Mouse (Mus musculus): ENCODE data around the gene Fam168b.

Fam168b gene

GRCm38 (mm10) chr1:34842887-34843618 lies at the start of gene Fam168b:
Gene Fam168b (minus strand): TSS chr1:34843065.
- DNase-seq, result peak; percentile 89

DNA sequence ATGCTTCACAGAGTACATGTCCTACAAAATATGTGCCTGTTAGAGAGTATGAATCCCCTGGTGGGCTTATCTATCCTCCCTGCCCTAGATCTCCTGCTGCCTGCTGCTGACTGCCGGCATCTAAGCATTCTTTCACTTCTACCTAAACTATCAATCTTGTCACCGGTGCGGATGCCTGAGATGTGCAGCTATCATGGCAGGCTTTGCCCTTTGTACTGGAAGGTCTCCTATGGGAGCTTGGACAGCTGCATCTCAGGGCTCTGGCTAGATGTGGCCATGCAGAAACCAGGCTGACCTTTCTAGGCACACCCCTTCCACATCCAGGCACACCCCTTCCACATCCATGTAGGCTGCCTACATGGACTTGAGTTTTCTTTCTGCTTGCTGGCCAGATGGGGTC lies 49.6 kb upstream of the Fam168b start:
- no peak for DNase-seq

DNA sequence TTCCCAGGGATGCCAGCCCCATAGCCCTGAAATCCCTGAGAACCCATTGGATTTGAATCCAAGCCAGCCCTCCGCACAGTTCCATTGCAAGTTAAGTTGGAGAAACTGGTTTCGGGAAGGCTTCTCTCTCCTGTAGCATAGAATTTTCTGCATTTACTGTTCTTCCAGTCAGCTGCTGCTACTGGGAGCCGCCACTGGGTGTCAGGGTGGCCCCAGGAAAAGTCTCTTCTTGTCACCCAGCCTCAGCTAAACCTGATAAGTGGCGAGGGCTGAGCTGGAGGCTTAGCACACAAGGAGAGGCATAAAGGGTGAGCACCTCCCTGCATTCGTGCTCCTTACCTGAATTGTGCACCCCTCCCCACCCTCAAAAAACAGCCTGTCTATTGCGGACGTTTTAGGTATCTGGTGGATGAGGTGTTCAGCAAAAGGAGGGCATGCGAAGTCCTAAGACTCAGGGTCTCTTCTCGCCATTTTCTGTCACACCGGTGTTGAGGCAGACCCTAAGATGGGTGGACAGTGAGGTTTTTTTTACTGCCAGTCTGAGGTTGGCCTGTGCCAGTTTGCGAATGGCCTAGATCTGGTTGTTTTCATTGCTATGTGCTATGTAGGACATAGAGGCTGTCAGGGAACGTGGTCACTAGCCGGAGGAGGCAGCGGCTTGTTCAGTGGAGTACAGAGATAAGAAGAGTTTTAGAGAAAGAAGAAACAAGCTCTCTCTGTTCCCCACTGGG lies 48.9 kb upstream of the Fam168b start:
- DNase-seq, result peak; percentile 66

GRCm38 (mm10) chr1:34883776-34884175 lies 40.9 kb upstream of the Fam168b start:
- DNase-seq, result no peak

DNA sequence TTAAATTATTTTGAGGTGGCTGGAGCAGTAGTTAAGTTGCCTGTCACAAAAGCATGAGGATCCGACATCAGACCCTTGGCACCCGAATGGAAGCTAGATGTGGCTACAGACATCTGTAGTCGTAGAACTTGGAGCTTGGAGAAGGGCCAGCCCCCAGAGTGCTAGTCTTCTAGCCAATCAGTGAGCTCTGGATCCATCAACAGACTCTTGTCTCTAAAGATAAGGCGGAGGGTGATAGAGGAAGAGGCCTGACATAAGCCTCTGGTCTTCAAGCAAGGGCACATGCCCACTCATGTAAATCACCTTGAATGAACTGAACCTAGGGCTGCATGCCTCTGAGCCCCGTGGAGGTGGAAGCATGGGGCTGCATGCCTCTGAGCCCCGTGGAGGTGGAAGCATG lies 36.7 kb upstream of the Fam168b start:
- no peak for DNase-seq

DNA sequence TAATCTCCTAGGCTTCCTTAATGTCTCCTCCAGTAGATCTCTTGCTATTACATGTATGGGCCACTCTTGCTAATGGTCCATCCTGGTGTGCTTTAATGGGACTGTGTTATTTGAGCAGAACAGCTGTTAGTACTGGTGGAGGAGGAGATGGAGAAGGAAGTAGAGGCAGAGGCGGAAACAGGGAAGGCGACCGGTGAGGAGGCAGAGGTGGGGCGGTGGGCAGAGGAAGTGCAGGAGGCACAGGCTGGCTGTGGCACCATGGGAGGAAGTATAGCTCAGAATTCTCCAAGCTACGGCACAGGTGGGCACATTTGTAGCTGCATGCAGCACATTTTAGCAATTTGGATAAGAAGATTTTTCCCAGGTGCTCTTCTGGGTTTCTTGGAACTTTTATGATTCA lies 30.7 kb upstream of the Fam168b start:
- no peak for DNase-seq

GRCm38 (mm10) chr1:34871170-34871569 lies 28.3 kb upstream of the Fam168b start:
- DNase-seq, result no peak

GRCm38 (mm10) chr1:34869231-34869630 lies 26.4 kb upstream of the Fam168b start:
- DNase-seq, result no peak

DNA sequence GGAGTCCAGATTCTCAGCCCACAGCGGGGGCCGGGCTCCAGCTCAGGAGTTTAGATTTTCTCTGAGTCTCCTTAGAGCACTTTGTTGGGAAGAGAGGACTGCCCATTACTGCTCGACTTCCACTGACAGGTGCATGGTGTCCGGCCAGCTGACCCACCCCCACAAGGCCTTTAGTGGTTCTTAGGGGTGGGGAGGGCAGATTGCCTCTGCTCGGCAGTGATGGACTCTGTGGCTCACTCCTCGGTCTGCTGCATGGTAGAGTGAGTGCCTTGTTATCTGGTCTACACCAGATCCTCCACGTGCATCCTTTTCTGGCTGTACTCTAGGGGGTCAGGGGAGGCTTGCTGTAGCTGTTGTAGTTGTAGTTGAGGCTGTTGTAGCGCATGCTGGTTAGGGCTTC lies 25.5 kb upstream of the Fam168b start:
- DNase-seq, result no peak

- no peak for DNase-seq
These were observed 24.7 kb upstream of the Fam168b start for GRCm38 (mm10) chr1:34867574-34867955.

- DNase-seq, result peak; percentile 87
These were observed 24.1 kb upstream of the Fam168b start for GRCm38 (mm10) chr1:34866815-34867573.

DNA sequence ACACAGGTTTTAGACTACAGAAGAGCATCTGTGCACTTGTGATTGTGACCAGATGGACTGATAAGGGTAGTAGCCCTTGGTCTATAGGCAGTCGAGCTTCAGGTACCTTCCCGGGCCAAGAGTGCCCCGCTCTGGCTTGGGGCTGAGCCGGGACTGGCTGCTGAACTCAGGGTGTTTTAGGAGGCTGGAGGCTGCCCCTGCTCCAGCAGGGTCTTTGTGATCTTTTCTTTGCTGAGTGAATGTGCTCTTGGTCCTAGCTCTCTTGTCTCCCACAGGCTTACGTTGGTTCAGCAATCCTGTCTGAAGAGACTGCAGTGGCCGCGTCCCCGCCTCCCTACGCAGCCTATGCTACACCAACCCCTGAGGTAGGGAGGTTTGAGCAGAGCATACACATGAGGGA lies 23.0 kb upstream of the Fam168b start:
- DNase-seq, result no peak

DNA sequence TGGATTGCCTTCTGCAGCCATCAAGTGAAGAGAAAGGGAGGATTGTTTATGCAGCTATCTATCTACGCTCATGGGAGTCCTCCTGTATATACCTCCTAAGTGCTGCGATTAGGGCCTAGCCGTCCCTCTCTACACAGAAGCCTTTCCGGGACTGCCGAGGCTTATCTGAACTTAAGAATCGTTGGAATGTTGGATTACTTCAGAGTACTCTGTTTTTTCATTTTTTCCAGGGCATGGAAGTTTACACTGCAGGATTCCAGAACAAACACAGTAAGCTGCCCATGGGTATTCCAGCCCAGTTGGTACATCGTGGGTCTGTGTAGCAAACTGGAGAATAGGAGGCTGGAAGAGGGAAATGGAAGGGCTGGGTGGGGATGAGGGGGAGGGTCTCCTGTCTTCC lies 21.4 kb upstream of the Fam168b start:
- no peak for DNase-seq

DNA sequence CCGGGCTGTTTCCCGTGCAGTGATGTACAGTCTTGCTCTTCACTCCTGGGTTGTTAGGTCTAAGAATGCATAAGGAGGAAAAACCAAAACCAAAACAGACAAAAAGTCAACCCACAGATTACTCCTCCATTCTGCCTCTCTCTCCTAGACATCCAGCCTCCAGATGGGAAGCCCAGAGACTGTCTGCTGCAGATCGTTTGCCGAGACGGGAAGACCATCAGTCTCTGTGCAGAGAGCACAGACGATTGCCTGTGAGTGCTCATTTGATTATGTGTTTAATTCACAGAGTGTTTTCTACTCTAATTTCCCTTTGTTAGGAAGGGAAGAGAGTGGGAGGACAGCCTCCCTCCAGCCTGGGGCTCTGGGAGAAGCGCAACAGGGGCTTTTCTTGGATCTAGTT lies 20.5 kb upstream of the Fam168b start:
- no peak for DNase-seq

DNA sequence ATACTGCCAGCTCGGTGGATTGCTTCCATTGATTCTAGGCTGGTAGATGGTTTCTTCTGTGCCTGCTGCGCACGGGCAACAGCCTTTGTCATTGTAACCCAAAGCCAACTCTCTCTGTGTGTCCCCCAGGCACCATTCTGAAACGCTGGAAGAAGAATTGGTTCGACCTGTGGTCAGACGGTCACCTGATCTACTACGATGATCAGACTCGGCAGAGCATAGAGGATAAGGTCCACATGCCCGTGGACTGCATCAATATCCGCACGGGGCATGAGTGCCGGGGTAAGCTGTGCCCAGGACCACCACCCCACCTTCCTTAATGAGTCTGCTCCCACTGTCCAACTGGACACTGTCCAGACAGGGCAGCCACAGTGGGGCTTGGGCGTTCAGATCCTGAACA lies 20.0 kb upstream of the Fam168b start:
- no peak for DNase-seq

GRCm38 (mm10) chr1:34860205-34860604 lies 17.3 kb upstream of the Fam168b start:
- DNase-seq, result no peak

- DNase-seq, result no peak
These were observed 16.9 kb upstream of the Fam168b start for GRCm38 (mm10) chr1:34859761-34860160.

DNA sequence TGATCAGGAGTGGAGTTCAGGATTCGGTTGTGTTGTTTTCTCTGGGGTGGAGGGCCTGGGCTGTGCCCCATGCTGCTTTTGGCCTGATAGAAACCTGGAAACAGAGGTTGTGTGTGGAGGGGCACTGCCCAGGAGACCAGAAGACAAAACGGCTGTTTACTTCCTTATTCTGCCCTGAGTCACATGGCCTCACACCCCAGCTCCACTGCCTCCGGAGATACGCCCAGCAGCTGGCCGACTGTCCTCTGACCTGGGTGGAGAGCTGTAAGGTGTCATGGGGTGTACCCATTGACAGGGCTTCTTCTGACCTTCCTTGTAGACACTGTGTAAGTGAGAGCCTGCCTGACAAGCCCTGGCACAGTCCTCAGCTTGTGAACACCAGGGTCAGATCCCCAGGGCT lies 15.8 kb upstream of the Fam168b start:
- no peak for DNase-seq

DNA sequence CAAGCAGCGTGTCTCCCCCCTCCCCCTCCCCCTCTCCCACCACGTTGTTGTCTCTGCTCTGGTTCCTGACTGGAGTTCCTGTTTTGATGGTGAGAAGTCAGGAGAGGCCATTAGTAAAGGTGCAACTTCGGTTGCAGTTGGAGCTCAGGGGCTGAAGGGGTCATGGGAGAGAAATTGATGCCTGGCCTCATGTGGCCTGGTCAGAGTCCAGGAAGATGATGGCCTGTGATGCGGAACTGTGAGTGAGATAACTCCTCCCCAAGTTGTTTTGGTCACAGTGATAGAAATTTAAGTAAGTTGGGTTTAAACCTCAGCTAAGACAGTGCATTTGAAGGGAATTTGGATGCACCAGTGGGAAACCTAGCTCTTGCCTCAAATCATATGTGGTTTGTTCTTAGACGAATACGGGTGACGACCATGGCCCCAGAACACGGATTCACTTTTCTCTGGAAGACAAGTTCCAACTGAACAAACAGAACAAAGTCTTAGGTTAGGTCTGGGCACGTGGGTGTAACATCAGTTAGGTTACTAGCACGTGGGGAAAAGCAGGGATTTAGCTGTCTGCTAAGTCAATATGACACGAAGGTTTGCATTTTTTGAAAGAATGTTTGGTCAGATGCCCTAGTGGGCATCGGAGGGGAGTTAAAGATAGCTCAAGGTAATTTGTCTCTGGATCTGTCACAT lies 12.3 kb upstream of the Fam168b start:
- DNase-seq, result no peak

GRCm38 (mm10) chr1:34853786-34854185 lies 10.9 kb upstream of the Fam168b start:
- no peak for DNase-seq

GRCm38 (mm10) chr1:34852116-34852878 lies 9.4 kb upstream of the Fam168b start:
- no peak for DNase-seq

DNA sequence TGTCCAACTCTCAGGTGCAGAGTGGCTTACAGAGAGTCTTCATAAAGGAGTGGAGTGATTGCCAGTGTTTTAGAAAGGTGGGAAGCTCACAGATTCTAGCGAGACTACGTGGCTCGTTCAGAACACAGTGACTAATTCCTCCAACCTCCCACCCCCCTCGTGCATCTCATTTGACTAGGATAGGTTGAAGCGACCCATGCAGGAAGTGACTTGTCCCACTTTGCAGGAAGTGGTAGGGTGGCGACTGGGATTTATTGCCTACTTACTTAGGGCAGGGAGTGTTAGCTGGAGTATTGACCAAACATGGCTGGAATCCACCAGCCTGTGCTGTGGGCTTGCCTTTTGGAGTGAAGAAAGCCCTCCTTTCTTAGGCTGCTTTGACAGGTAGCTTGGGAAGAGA lies 8.7 kb upstream of the Fam168b start:
- DNase-seq, result no peak
